Mouse (Mus musculus): Measurements from ENCODE around the gene Egfr. TPM values are rescaled to one million over a fixed set of nuclear protein-coding genes. Genes with fewer than 3 reads are reported as not detected.

The Egfr gene
- polyA plus RNA-seq, 1 experiment from 2014 or later, result 2.6 TPM

- no peak overlapping the region for H3K9ac ChIP-seq
- H3K4me1 ChIP-seq (replicated peaks), result peaks cover 21% of the 10 kb centered on the region; the same call in 1 of the 2 replicates
- peak overlapping the region; percentile 15; the same call in 1 of the 2 replicates for H3K4me2 ChIP-seq
- no peaks in the 10 kb centered on the region for H3K36me3 ChIP-seq
- 53% methylated on average over 9 of the region's 9 CpGs for WGBS
- peak; percentile 36; the same call in 1 of the 2 replicates for ATAC-seq (ENCODE audit: insufficient number of reproducible peaks, low FRiP score)
- peak overlapping the region; percentile 37 for H3K27ac ChIP-seq (ENCODE audit: poor library complexity, severe bottlenecking)
- H3K4me3 ChIP-seq, result no peak overlapping the region
- H3K9me3 ChIP-seq (replicated peaks), result no peaks in the 10 kb centered on the region
- H3K27me3 ChIP-seq (replicated peaks), result peaks cover 51% of the 10 kb centered on the region
Observed at GRCm38 (mm10) chr11:16809161-16809967, 57.4 kb downstream of the Egfr start.

- 77% methylated on average over 3 of the region's 3 CpGs for WGBS
- peaks cover 21% of the 10 kb centered on the region; the same call in 1 of the 2 replicates for H3K4me1 ChIP-seq (replicated peaks)
- ATAC-seq (ENCODE audit: insufficient number of reproducible peaks, low FRiP score), result no peak
- no peak overlapping the region for H3K4me2 ChIP-seq
- H3K9ac ChIP-seq, result no peak overlapping the region
- H3K9me3 ChIP-seq (replicated peaks), result no peaks in the 10 kb centered on the region
- peaks cover 49% of the 10 kb centered on the region for H3K27me3 ChIP-seq (replicated peaks)
- H3K4me3 ChIP-seq, result no peak overlapping the region
- H3K27ac ChIP-seq (ENCODE audit: poor library complexity, severe bottlenecking), result no peak overlapping the region
- H3K36me3 ChIP-seq, result no peaks in the 10 kb centered on the region
Observed at GRCm38 (mm10) chr11:16810086-16810485, 58.1 kb downstream of the Egfr start.

GRCm38 (mm10) chr11:16813298-16813697 lies 61.3 kb downstream of the Egfr start:
- no peaks in the 10 kb centered on the region for H3K36me3 ChIP-seq

GRCm38 (mm10) chr11:16816414-16816813 lies 64.4 kb downstream of the Egfr start:
- H3K4me2 ChIP-seq, result no peak overlapping the region
- no peak overlapping the region for H3K4me3 ChIP-seq
- ATAC-seq (ENCODE audit: insufficient number of reproducible peaks, low FRiP score), result 0 out of 2 replicates have a peak, but pooled peaks have one; percentile 6
- no peaks in the 10 kb centered on the region for H3K36me3 ChIP-seq
- H3K9me3 ChIP-seq (replicated peaks), result no peaks in the 10 kb centered on the region
- H3K27ac ChIP-seq (ENCODE audit: poor library complexity, severe bottlenecking), result no peak overlapping the region
- 71% methylated on average over 9 of the region's 9 CpGs for WGBS
- H3K4me1 ChIP-seq (replicated peaks), result peaks cover 13% of the 10 kb centered on the region; the same call in 1 of the 2 replicates
- peaks cover 45% of the 10 kb centered on the region for H3K27me3 ChIP-seq (replicated peaks)
- no peak overlapping the region for H3K9ac ChIP-seq

More at GRCm38 (mm10) chr11:16813298-16813697, 61.3 kb downstream of the Egfr start:
- ATAC-seq (ENCODE audit: insufficient number of reproducible peaks, low FRiP score), result no peak
- H3K4me1 ChIP-seq (replicated peaks), result peaks cover 24% of the 10 kb centered on the region; the same call in 1 of the 2 replicates
- H3K27me3 ChIP-seq (replicated peaks), result peaks cover 38% of the 10 kb centered on the region
- no peak overlapping the region for H3K27ac ChIP-seq (ENCODE audit: poor library complexity, severe bottlenecking)
- no peak overlapping the region for H3K4me3 ChIP-seq
- H3K9me3 ChIP-seq (replicated peaks), result no peaks in the 10 kb centered on the region
- no peak overlapping the region for H3K4me2 ChIP-seq
- H3K9ac ChIP-seq, result no peak overlapping the region

- Histone ChIP-seq H3K27ac (ENCODE audit: poor library complexity, severe bottlenecking) (no peak overlapping the region), H3K36me3 (no peaks in the 10 kb centered on the region), H3K4me1 (replicated peaks) (peaks cover 13% of the 10 kb centered on the region; the same call in 1 of the 2 replicates), H3K9me3 (replicated peaks) (no peaks in the 10 kb centered on the region), H3K27me3 (replicated peaks) (peaks cover 48% of the 10 kb centered on the region), H3K4me3 (no peak overlapping the region), H3K4me2 (no peak overlapping the region), H3K9ac (no peak overlapping the region)
- ATAC-seq (ENCODE audit: insufficient number of reproducible peaks, low FRiP score), result no peak
- WGBS, result 50% methylated on average over 6 of the region's 6 CpGs
Observed at GRCm38 (mm10) chr11:16817336-16818034, 65.5 kb downstream of the Egfr start.

- Histone ChIP-seq H3K9me3 (replicated peaks) (no peaks in the 10 kb centered on the region), H3K27ac (ENCODE audit: poor library complexity, severe bottlenecking) (no peak overlapping the region), H3K9ac (no peak overlapping the region), H3K4me1 (replicated peaks) (peaks cover 9% of the 10 kb centered on the region; the same call in 1 of the 2 replicates), H3K4me3 (no peak overlapping the region), H3K27me3 (replicated peaks) (peaks cover 32% of the 10 kb centered on the region), H3K4me2 (no peak overlapping the region), H3K36me3 (no peaks in the 10 kb centered on the region)
- 94% methylated on average over 1 of the region's 1 CpGs for WGBS
- no peak for ATAC-seq (ENCODE audit: insufficient number of reproducible peaks, low FRiP score)
Observed at GRCm38 (mm10) chr11:16819424-16819823, 67.4 kb downstream of the Egfr start.

- Histone ChIP-seq H3K9me3 (replicated peaks) (no peaks in the 10 kb centered on the region), H3K4me2 (no peak overlapping the region), H3K9ac (no peak overlapping the region), H3K4me1 (replicated peaks) (peaks cover 9% of the 10 kb centered on the region; the same call in 1 of the 2 replicates), H3K27me3 (replicated peaks) (peaks cover 32% of the 10 kb centered on the region), H3K36me3 (no peaks in the 10 kb centered on the region), H3K27ac (ENCODE audit: poor library complexity, severe bottlenecking) (no peak overlapping the region), H3K4me3 (no peak overlapping the region)
- 78% methylated on average over 6 of the region's 6 CpGs for WGBS
- no peak for ATAC-seq (ENCODE audit: insufficient number of reproducible peaks, low FRiP score)
Observed at GRCm38 (mm10) chr11:16820138-16820537, 68.1 kb downstream of the Egfr start.

- no peak overlapping the region for H3K4me2 ChIP-seq
- H3K4me1 ChIP-seq (replicated peaks), result peaks cover 6% of the 10 kb centered on the region; the same call in 1 of the 2 replicates
- H3K27me3 ChIP-seq (replicated peaks), result peaks cover 29% of the 10 kb centered on the region
- no peaks in the 10 kb centered on the region for H3K36me3 ChIP-seq
- no peak overlapping the region for H3K27ac ChIP-seq (ENCODE audit: poor library complexity, severe bottlenecking)
- H3K9me3 ChIP-seq (replicated peaks), result no peaks in the 10 kb centered on the region
- no peak for ATAC-seq (ENCODE audit: insufficient number of reproducible peaks, low FRiP score)
- H3K4me3 ChIP-seq, result no peak overlapping the region
- WGBS, result 88% methylated on average over 6 of the region's 6 CpGs
- H3K9ac ChIP-seq, result no peak overlapping the region
Observed at GRCm38 (mm10) chr11:16821668-16822254, 69.8 kb downstream of the Egfr start.

GRCm38 (mm10) chr11:16823830-16824545 lies 72.0 kb downstream of the Egfr start:
- Histone ChIP-seq H3K36me3 (no peaks in the 10 kb centered on the region), H3K4me3 (no peak overlapping the region), H3K27me3 (replicated peaks) (peaks cover 31% of the 10 kb centered on the region), H3K4me1 (replicated peaks) (0 out of 2 replicates have a peak, but pooled peaks cover under 1% of the 10 kb centered on the region), H3K4me2 (no peak overlapping the region), H3K27ac (ENCODE audit: poor library complexity, severe bottlenecking) (no peak overlapping the region), H3K9me3 (replicated peaks) (no peaks in the 10 kb centered on the region), H3K9ac (no peak overlapping the region)
- WGBS, result 82% methylated on average over 4 of the region's 4 CpGs
- no peak for ATAC-seq (ENCODE audit: insufficient number of reproducible peaks, low FRiP score)

GRCm38 (mm10) chr11:16829468-16829867 lies 77.5 kb downstream of the Egfr start:
- 0 out of 2 replicates have a peak, but pooled peaks cover 3% of the 10 kb centered on the region for H3K4me1 ChIP-seq (replicated peaks)
- H3K4me3 ChIP-seq, result no peak overlapping the region
- H3K27me3 ChIP-seq (replicated peaks), result peaks cover 17% of the 10 kb centered on the region
- H3K9me3 ChIP-seq (replicated peaks), result no peaks in the 10 kb centered on the region
- 49% methylated on average over 3 of the region's 3 CpGs for WGBS
- H3K27ac ChIP-seq (ENCODE audit: poor library complexity, severe bottlenecking), result no peak overlapping the region
- H3K4me2 ChIP-seq, result no peak overlapping the region
- ATAC-seq (ENCODE audit: insufficient number of reproducible peaks, low FRiP score), result no peak
- H3K9ac ChIP-seq, result no peak overlapping the region
- no peaks in the 10 kb centered on the region for H3K36me3 ChIP-seq

All from heart, embryonic 12.5 days (tissue).